Mouse (Mus musculus) embryonic facial prominence, embryonic 14.5 days (tissue): ENCODE measurements around the gene Col23a1. TPM values are rescaled to one million over a fixed set of nuclear protein-coding genes. Genes with fewer than 3 reads are reported as not detected.

Experiments
- ATAC-seq: fragments of 200-750 bp; cut with Nextera tagmentation; 2 replicates; pipeline ENCODE4 v1.8.0; 2017; ENCODE audit warnings: low read depth, moderate number of reproducible peaks, moderate TSS enrichment
- DNase-seq: peaks from one replicate; pipeline ENCODE4 v3.0.0-alpha.2; 2015; ENCODE audit warnings: low spot score
- H3K27ac ChIP-seq: fragments of 300-500 bp; sonication (generic); replicated peaks from 2 replicates; pipeline ENCODE4 v1.5.1; 2014; ENCODE audit warnings: low read depth, mild to moderate bottlenecking, low read length, moderate library complexity
- H3K27me3 ChIP-seq: fragments of 300-500 bp; sonication (generic); replicated peaks from 2 replicates; pipeline ENCODE4 v1.6.1; 2014; ENCODE audit warnings: low read length; ENCODE audit not compliant: control insufficient read depth, insufficient read depth
- H3K36me3 ChIP-seq: fragments of 300-500 bp; sonication (generic); 2 replicates; pipeline ENCODE4 v1.6.1; 2014; ENCODE audit warnings: low read length, mixed read lengths; ENCODE audit not compliant: control insufficient read depth, insufficient read depth
- H3K4me1 ChIP-seq: fragments of 300-500 bp; sonication (generic); 2 replicates; pipeline ENCODE4 v1.6.1; 2014; ENCODE audit warnings: antibody characterized with exemption, low read length; ENCODE audit not compliant: control insufficient read depth, insufficient read depth
- H3K4me2 ChIP-seq: fragments of 300-500 bp; sonication (generic); 2 replicates; pipeline ENCODE4 v1.6.1; 2014; ENCODE audit warnings: low read depth, mild to moderate bottlenecking, low read length, moderate library complexity, mixed read lengths
- H3K4me3 ChIP-seq: fragments of 300-500 bp; sonication (generic); 2 replicates; pipeline ENCODE4 v1.5.1; 2014; ENCODE audit warnings: low read depth, mild to moderate bottlenecking, low read length
- H3K9ac ChIP-seq: fragments of 300-500 bp; sonication (generic); 2 replicates; pipeline ENCODE4 v1.6.1; 2014; ENCODE audit warnings: low read depth, mild to moderate bottlenecking, low read length, moderate library complexity, mixed read lengths
- H3K9me3 ChIP-seq: fragments of 300-500 bp; sonication (generic); 2 replicates; pipeline ENCODE4 v1.6.1; 2016; ENCODE audit warnings: low read length; ENCODE audit not compliant: control insufficient read depth
- WGBS: fragments of 180-500 bp; shearing (Covaris S2); extraction: QIAGEN DNeasy Blood & Tissue Kit; methylation state at CpG from one replicate; pipeline ENCODE4 v1.1.7; 2014; 5-methylcytosine and 5-hydroxymethylcytosine counted together
- polyA plus RNA-seq: library from polyadenylated mRNA; unstranded; fragments of >200 nt; fragmentation: Nextera tagmentation; extraction: Ambion mirVana; gene quantifications from 2 replicates; pipeline ENCODE4 v1.2.1, GENCODE M21; 2014

Gene Col23a1
- polyA plus RNA-seq, 1 experiment from 2014 or later: 20.2 TPM

GRCm38 (mm10) chr11:51499776-51500175, 210.1 kb downstream of the Col23a1 start:
- Histone ChIP-seq H3K36me3 (no peaks in the 10 kb centered on the region), H3K27ac (no peak overlapping the region), H3K4me3 (no peak overlapping the region), H3K27me3 (no peaks in the 10 kb centered on the region), H3K9ac (no peak overlapping the region), H3K9me3 (no peaks in the 10 kb centered on the region), H3K4me2 (no peak overlapping the region), H3K4me1 (peaks cover 4% of the 10 kb centered on the region; the same call in 1 of the 2 replicates)
- DNase-seq (no peak), ATAC-seq (no peak)

DNA sequence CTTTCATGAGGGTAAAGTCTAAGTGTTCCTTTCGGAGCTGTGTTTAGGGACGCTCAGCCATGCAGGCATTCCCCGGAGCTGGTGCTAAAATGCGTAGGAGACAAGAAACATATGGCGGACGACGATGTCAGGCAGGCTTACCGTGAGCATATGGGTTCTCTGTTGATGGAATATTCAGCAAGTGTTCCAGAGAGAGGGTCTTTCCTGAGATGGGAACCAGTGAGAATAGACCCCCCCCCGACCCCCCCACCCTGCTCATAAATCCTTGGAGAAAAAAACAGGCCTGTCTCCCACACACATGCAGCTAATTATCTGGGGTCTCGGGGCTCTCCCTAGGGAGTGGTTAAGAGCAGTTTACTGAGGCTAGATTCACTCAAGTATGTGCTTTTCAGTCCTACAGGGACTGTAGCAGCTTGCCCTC, 212.7 kb downstream of the Col23a1 start:
- Histone ChIP-seq H3K27me3 (no peaks in the 10 kb centered on the region), H3K9ac (no peak overlapping the region), H3K9me3 (no peaks in the 10 kb centered on the region), H3K27ac (no peak overlapping the region), H3K4me3 (no peak overlapping the region), H3K4me2 (no peak overlapping the region), H3K36me3 (no peaks in the 10 kb centered on the region), H3K4me1 (peaks cover 4% of the 10 kb centered on the region; the same call in 1 of the 2 replicates)
- 33% methylated on average over 10 of the region's 10 CpGs for WGBS
- DNase-seq (peak; percentile 67), ATAC-seq (no peak)

DNA sequence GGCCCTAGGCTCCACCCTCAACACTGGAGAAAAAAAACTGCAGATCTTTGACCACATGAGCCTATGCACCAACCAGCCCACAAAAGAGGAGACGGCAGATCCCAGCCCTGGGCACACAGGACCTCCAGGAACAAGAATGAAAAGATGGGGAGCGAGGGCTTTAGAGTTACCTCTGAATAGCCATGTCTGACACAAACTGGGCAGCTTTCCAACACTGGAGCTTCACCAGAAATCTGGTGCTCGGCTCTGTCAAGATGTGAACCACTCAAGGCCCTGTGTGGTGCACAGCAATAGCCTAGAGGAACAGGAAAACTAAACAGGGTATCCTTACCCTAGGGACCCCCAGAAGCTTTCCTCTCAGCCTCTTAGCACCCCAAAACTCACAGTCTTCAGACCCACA, 215.2 kb downstream of the Col23a1 start:
- no peak overlapping the region for H3K9ac ChIP-seq
- 35% methylated on average over 3 of the region's 3 CpGs for WGBS
- H3K27ac ChIP-seq: no peak overlapping the region
- DNase-seq: peak; percentile 68
- H3K9me3 ChIP-seq: no peaks in the 10 kb centered on the region
- ATAC-seq: no peak
- H3K4me3 ChIP-seq: no peak overlapping the region
- peaks cover 14% of the 10 kb centered on the region for H3K4me1 ChIP-seq
- no peaks in the 10 kb centered on the region for H3K27me3 ChIP-seq
- no peaks in the 10 kb centered on the region for H3K36me3 ChIP-seq
- no peak overlapping the region for H3K4me2 ChIP-seq

GRCm38 (mm10) chr11:51508053-51508452, 218.3 kb downstream of the Col23a1 start:
- no peak overlapping the region for H3K4me2 ChIP-seq
- H3K4me1 ChIP-seq: peaks cover 9% of the 10 kb centered on the region
- H3K36me3 ChIP-seq: no peaks in the 10 kb centered on the region
- no peak overlapping the region for H3K9ac ChIP-seq
- ATAC-seq (no peak; the same call in 1 of the 2 replicates), DNase-seq (peak; percentile 26)
- 38% methylated on average over 5 of the region's 6 CpGs for WGBS
- no peaks in the 10 kb centered on the region for H3K27me3 ChIP-seq
- no peak overlapping the region for H3K4me3 ChIP-seq
- no peak overlapping the region for H3K27ac ChIP-seq
- H3K9me3 ChIP-seq: no peaks in the 10 kb centered on the region

DNA sequence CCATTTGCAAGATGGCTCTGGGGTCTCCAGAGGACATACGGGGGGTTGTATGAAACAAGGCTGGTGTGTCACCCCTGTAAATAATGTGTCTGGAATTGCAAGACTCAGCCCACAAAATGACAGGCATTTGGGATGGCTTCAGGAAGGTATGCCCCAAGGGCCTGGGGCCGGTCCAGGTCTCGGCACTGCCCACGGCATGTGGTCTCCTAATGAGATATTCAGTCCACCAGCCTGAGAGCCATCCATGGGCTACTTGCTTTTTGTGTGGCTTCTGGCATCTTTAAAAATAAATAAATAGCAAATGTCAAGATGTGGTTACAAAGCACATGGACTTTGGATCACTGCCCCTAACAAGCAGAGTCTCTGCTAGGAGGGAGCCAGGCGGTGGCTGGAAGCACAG, 219.5 kb downstream of the Col23a1 start:
- no peak overlapping the region for H3K9ac ChIP-seq
- peaks cover 9% of the 10 kb centered on the region for H3K4me1 ChIP-seq
- 79% methylated on average over 5 of the region's 5 CpGs for WGBS
- H3K9me3 ChIP-seq: no peaks in the 10 kb centered on the region
- H3K36me3 ChIP-seq: no peaks in the 10 kb centered on the region
- no peak overlapping the region for H3K27ac ChIP-seq
- H3K27me3 ChIP-seq: no peaks in the 10 kb centered on the region
- H3K4me2 ChIP-seq: no peak overlapping the region
- ATAC-seq: no peak
- H3K4me3 ChIP-seq: no peak overlapping the region
- no peak for DNase-seq

DNA sequence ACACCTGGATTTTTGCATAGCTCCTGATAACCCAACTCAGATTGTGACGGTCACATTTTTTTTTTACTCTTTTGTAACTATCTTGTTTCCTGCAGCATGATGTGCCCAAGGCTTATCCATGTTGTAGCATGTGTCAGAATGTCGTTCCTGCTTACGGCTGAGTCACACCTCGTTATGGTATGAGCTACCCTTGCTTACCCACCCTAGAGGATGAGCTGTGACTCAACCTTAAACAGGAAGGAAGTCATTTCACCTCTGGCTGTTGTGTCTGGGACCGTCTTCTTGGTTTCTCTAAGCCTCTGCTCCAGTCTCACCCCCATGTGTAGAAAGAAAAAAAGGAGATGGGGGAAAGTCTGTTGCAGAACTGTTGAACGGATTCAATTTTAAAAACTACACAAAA, 223.3 kb downstream of the Col23a1 start:
- H3K4me1 ChIP-seq: peaks cover 5% of the 10 kb centered on the region
- no peak overlapping the region for H3K4me3 ChIP-seq
- no peak overlapping the region for H3K9ac ChIP-seq
- H3K36me3 ChIP-seq: no peaks in the 10 kb centered on the region
- no peak overlapping the region for H3K4me2 ChIP-seq
- H3K9me3 ChIP-seq: no peaks in the 10 kb centered on the region
- DNase-seq: no peak
- no peaks in the 10 kb centered on the region for H3K27me3 ChIP-seq
- WGBS: 74% methylated on average over 6 of the region's 6 CpGs
- no peak for ATAC-seq
- H3K27ac ChIP-seq: no peak overlapping the region

GRCm38 (mm10) chr11:51515346-51515745, 225.6 kb downstream of the Col23a1 start:
- no peak overlapping the region for H3K4me2 ChIP-seq
- no peaks in the 10 kb centered on the region for H3K9me3 ChIP-seq
- no peak overlapping the region for H3K4me3 ChIP-seq
- no peaks in the 10 kb centered on the region for H3K36me3 ChIP-seq
- no peaks in the 10 kb centered on the region for H3K27me3 ChIP-seq
- 84% methylated on average over 11 of the region's 11 CpGs for WGBS
- H3K9ac ChIP-seq: no peak overlapping the region
- no peak overlapping the region for H3K27ac ChIP-seq
- H3K4me1 ChIP-seq: peaks cover 7% of the 10 kb centered on the region; the same call in 1 of the 2 replicates
- no peak for DNase-seq
- ATAC-seq: no peak

DNA sequence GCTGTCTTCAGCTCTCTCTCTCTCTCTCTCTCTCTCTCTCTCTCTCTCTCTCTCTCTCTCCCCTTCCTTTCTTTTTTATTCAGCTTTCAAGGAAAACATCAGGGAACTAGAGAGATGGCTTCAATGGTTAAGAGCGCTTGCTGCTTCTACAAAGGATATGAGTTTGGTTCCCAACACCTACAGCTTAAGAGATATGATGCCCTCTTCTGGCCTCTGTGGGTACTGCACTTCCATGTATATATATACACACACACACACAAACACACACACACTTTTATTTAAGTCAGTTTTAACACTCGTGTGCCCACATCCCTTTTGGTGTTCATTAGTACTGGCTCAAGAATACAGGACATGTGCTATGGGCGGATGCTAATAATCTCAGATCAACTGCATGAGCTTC, 228.4 kb downstream of the Col23a1 start:
- peaks cover 12% of the 10 kb centered on the region for H3K4me1 ChIP-seq
- DNase-seq (no peak), ATAC-seq (no peak)
- no peaks in the 10 kb centered on the region for H3K9me3 ChIP-seq
- H3K9ac ChIP-seq: no peak overlapping the region
- no peak overlapping the region for H3K4me2 ChIP-seq
- H3K27me3 ChIP-seq: no peaks in the 10 kb centered on the region
- 0 out of 2 replicates have a peak overlapping the region, but pooled peaks have one; percentile 15 for H3K27ac ChIP-seq
- H3K36me3 ChIP-seq: no peaks in the 10 kb centered on the region
- 89% methylated on average over 3 of the region's 3 CpGs for WGBS
- H3K4me3 ChIP-seq: no peak overlapping the region

- Histone ChIP-seq H3K4me1 (peaks cover 14% of the 10 kb centered on the region), H3K4me2 (no peak overlapping the region), H3K27ac (0 out of 2 replicates have a peak overlapping the region, but pooled peaks have one; percentile 15), H3K9me3 (no peaks in the 10 kb centered on the region), H3K9ac (no peak overlapping the region), H3K36me3 (no peaks in the 10 kb centered on the region), H3K4me3 (no peak overlapping the region), H3K27me3 (no peaks in the 10 kb centered on the region)
- ATAC-seq: no peak
- WGBS: 46% methylated on average over 6 of the region's 6 CpGs
- DNase-seq: peak; percentile 81
Measured at GRCm38 (mm10) chr11:51518585-51518984, 228.9 kb downstream of the Col23a1 start.
